Mouse (Mus musculus) small intestine, adult 2 months (tissue): ENCODE measurements around the gene BC034090.

Source experiments
- CTCF ChIP-seq: fragments of 200-500 bp; IDR thresholded peaks from 2 replicates; pipeline ENCODE4 v1.5.1; 2012; ENCODE audit warnings: low read depth, mild to moderate bottlenecking, control low read depth, inconsistent platforms, low read length, moderate library complexity, mixed read lengths; ENCODE audit not compliant: insufficient replicate concordance, insufficient read length; ENCODE audit errors: extremely low read depth
- POLR2A ChIP-seq: fragments of 200-500 bp; IDR thresholded peaks from 2 replicates; pipeline ENCODE4 v1.6.1; 2012; ENCODE audit warnings: low read depth, mild to moderate bottlenecking, control low read depth, inconsistent platforms, low read length, moderate library complexity

DNA sequence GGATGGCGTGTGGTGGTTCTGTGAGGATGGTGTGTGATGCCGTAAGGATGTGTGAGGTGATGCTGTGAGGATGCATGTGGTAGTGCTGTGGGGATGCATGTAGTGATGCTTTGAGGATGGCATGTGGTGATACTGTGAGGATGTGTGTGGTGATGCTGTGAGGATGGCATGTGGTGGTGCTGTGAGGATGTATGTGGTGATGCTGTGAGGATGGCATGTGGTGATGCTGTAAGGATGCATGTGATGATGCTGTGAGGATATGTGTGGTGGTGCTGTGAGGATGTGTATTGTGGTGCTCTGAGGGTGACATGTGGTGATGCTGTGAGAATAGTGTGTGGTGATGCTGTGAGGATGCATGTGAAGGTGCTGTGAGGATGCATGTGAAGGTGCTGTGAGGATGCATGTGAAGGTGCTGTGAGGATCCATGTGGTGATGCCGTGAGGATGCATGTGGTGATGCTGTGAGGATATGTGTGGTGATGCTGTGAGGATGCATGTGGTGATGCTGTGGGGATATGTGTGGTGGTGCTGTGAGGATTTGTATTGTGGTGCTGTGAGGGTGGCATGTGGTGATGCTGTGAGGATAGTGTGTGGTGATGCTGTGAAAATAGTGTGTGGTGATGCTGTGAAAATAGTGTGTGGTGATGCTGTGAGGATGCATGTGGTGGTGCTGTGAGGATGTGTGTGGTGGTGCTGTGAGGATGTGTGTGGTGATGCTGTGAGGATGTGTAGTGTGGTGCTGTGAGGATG lies 71.2 kb downstream of the BC034090 start:
- TF ChIP-seq CTCF, result no peak
- no peak for TF ChIP-seq POLR2A
